Mouse (Mus musculus) c-Kit-positive CD71-negative TER-119-negative erythroid progenitor cells, embryonic 14.5 days (primary cell): ENCODE data around the gene Phka1.

Experiments used
- DNase-seq: peaks from one replicate; pipeline ENCODE4 v3.0.0-alpha.2; 2013; ENCODE audit warnings: low read depth

Phka1 gene

DNA sequence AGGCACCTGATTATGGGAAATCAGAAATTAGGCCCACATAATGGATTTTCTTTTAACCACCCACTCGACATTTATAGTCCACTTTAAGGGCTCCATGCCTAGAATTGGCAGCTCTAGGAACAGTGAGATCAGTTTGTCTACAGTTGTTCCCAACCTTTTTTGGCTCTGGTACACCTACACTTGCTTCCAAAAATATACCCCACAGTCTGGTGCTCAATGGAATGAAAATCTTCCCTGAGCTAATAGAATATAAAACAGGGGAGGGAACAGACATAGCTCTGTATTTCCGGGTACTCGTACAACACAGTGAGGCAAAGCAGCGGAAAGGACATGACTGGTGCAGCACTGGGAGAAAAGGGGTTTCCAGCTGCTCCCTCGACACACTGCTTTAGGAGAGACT, 168.5 kb downstream of the Phka1 start:
- no peak for DNase-seq
